Mouse (Mus musculus) CH12F3 (cell line): Measurements from ENCODE around the gene Stard9.
"Not testable (repeated sequence)": the region's sequence is repeated elsewhere in the genome, so short reads cannot be mapped to it uniquely, and the experiment has no call there.

ENCODE experiments used
- in situ Hi-C: fragments of 300-500 bp; cut with MboI; formaldehyde crosslinking; loops from 2 replicates; pipeline ENCODE4 v1.14.3; 2020; ENCODE audit warnings: low sequenced_read_pairs

Stard9 gene

GRCm38 (mm10) chr2:120652925-120653284 is 24.0 kb downstream of the Stard9 start:
- in situ Hi-C loops = no loop called here

DNA sequence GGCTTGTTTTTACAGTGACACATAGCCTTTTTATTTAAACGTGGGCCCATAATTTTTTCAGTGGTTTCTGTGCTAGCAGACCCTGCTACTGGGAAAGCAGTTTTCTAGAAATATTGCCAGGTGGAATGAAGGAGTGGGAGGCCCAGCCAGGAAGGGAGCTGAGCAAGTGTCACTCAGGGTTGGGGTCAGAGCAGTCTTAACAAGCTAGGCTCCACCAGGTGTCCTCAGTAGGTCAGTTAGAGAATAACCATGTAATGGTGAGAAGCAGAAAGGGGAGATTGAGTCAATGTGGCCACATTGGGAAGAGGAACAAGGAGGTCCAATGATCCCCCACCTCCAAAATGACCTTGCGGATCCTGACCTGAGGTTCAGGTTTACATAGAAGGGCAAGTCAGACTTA is 25.8 kb downstream of the Stard9 start:
- in situ Hi-C loops = no loop called here

DNA sequence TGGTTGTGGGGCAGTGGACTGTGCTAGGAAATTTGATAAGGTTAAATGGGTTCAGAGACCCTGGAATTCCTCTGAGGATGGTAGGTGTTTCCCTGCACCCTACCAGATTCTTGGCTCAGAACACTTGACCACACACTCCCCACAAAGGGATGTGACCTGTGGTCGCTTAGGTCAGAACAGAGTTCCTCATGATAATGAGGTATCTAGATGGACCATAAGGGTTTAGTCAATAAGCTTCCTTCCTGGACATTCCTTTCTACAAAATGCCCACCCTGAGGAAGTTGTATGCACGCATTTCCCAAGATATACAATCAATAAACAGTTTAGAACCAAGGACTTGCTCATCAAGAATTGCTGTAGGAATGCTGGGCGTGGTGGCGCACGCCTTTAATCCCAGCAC is 27.0 kb downstream of the Stard9 start:
- in situ Hi-C loops = no loop called here

GRCm38 (mm10) chr2:120656711-120657110 is 27.8 kb downstream of the Stard9 start:
- in situ Hi-C loops = no loop called here

- in situ Hi-C loops = no loop called here
Measured at GRCm38 (mm10) chr2:120658486-120658885, 29.6 kb downstream of the Stard9 start.

- in situ Hi-C loops = no loop called here
Measured at GRCm38 (mm10) chr2:120659318-120659717, 30.4 kb downstream of the Stard9 start.

DNA sequence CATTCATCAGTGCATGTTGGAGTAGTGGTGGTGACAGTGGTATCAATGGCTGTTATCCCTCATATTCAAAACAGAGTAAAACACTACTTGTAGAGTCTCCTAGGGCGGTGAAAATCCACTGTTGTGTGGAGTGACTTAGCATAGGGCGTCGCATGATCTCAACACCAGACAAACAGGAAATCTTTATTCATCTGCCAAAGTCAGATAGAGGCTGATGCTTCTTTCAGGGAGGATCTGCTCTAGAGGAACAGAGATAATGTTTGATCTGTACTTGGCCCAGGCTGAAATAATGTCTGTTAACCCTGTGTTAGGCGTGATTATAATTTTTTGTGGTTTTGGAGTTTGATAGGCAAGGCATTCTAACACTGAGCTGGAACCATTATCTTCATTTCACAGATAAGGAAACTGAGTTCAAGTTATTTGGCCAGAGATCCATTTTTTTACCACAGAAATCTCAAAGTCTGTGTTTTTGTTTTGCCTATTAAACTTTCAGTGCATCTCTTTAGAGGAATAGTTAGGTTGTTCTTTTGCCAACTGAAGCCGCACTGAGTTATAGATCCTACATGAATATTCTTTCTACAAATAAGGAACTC is 31.7 kb downstream of the Stard9 start:
- in situ Hi-C loops = no loop called here

GRCm38 (mm10) chr2:120662766-120663165 is 33.8 kb downstream of the Stard9 start:
- in situ Hi-C loops = no loop called here

DNA sequence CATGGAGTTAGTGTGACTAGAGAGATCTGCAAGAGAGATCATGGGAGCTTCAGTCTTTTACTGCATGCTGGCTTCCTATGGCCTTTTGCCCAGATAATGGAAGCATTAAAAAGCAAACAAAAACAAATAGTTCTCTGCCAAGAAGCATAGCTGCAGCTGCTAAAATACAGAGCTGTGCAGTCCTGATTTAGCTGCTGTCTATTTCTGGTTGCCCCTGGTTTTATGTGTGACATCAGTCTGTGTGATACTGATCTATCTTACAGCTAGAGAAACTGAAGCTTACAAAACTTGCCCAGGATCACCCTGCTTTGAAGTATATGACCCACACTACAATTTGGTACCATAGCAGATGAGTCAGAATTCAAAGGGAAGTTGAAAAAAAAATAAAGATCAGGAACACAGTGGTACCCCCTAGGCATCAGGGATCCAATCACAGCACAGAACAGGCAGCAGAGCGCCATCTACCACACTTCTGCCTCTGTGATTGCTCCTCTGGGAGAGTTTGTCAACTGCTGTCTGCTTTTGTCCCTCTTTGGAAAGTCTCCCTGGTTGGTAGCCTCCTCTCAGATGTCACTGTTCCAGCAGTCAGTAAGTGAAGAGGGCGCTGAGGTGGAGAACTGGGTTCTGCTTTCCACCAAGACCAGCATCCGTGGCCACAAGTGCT is 34.7 kb downstream of the Stard9 start:
- in situ Hi-C loops = no loop called here

DNA sequence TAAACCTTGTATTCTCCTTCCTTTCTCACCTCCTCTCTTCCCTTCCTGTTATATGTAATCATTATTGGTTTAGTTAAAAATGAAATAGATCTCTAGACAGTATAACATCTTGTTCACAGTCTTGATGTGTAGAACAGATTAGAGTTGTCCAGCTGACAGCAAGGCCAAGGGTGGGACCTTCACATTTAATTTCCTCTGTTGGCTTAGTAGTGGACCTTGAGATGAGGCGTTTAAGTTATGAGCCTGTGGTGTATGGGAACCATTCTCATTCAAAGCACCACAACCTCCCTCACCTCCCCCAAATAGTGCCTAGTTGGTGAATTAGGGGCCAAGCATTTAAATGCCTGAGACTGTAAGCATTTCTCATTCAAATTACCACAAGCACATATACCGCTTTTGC is 38.5 kb downstream of the Stard9 start:
- in situ Hi-C loops = no loop called here

DNA sequence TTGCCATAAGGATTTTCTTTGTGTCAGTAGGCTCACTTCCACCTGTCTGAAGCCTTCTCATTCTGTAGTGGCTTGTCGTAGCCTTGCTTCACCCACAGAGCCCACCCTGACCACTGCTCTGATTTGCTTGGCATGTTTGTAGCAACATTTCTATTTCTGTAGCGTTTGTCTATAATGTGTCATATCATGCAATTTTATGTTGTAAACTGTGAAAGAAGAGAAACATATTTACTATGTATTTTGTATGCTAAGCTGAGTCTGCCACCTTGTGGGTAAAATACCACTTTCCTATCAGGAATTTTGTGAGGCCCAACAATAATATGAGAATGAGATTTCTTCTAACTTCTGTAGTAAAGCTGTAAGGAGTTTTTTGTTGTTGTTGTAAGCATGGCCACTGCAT is 41.3 kb downstream of the Stard9 start:
- in situ Hi-C loops = no loop called here

DNA sequence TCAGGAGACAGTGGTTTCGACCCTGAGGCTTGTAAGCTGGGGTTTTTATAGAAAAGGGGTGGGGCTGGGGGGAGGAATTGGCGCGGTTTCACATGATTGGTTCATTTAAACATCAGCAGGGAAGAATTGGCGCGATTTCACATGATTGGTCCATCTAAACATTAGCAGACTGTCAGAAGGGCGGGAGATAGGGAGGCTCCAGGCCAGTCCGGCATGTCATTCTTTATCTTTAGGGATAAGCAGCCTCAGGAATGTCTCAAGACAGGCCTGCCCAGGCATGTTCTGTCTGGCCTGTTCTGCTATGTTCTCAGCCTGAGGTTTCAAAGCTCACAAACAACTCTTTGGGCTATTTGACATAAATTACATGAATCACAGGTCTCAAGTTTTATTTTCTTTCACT is 52.2 kb downstream of the Stard9 start:
- in situ Hi-C loops = not testable (repeated sequence)

- in situ Hi-C loops = no loop called here
Measured at GRCm38 (mm10) chr2:120697767-120698166, 68.8 kb downstream of the Stard9 start.

GRCm38 (mm10) chr2:120700379-120700885 is 71.5 kb downstream of the Stard9 start:
- in situ Hi-C loops = no loop called here

DNA sequence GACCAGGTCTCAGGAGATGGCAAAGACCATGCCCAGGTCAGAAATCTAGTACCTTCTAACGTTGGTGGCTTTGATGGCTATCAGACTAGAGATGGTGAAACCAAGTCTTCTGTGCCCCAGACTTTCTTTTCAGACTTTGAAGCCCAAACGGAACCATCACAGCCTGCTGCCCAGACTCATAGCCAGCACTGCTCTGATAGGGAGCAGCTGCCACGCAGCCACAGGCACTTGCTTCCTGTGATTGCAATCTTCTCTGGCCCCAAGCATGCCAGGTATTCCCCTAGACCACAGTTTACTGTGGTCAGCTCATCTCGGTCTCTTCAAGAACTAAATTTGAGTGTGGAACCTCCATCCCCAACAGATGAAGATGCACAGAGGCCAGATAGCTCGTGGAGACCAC is 73.8 kb downstream of the Stard9 start:
- in situ Hi-C loops = no loop called here

DNA sequence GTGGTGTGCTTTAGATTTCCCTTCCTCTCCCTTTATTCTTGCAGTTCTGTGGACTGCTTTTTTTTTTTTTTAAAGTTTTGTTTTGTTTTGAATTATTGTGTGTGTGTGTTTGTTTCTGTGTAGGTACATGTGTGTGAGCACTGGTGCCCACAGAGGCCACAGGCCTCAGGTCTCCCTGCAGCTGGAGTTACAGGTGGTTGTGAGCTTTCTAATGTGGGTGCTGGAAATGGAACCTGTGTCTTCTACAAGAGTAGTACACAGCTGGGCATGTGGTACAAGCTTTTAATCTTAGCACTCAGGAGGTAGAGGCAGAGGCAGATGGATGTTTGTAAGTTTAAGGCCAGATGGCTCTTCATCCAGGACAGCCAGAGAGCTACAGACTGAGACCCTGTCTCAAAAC is 78.1 kb downstream of the Stard9 start:
- in situ Hi-C loops = no loop called here

DNA sequence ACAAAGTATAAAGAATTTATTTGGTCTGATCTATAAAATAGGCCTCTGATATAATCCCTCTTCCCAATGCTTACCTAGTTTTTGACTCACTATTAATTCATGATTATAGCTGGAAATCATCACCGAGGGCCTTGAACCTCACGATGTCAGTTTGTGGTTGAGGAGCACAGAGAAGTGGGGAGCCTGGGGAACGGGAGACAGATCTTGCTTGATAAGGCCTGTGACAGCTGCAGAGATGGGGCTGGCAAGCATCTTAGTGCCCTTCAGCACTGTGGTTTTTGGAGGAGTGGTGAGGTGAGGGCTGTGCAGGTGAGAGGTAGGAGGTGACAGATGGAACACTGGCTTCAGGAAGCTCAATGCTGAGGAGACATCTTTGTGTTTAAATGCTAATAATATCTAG is 81.2 kb downstream of the Stard9 start:
- in situ Hi-C loops = no loop called here

DNA sequence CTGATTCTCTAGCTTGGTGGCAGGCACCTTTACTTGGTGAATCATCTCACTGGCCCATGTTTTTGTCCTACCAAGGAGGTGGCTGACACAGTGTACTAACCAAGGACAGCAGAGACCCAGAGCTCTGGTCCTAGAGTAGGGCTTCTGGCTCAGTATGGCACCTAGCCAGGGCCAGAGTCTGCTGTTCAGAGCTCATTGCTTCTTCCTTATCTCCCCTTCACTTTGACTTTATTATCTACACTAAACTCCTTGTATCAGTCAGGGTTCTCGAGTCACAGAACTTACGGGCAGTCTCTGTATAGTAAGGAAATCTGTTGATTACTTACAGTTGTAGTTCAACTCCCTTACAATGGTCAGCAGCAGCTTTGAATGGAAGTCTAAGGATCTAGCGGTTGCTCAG is 82.0 kb downstream of the Stard9 start:
- in situ Hi-C loops = no loop called here

DNA sequence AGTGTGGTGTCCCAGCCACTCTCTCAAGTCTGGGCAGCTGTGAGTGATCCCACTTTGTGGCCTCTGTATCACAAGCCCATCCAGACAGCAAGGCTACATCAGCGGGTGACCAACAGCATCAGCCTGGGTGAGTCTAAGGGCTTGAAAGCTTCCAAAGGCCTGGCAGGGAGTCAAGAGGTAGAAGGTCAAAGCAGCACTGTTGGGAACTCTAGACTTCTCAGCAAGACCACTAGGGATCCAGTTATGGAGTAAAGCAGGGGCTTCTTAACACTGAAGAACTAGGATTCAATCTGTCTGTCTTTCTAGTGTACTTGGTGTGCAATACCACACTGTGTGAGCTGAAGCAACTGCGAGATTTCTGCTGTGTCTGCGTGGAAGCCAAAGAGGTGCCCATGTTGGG is 84.5 kb downstream of the Stard9 start:
- in situ Hi-C loops = no loop called here

DNA sequence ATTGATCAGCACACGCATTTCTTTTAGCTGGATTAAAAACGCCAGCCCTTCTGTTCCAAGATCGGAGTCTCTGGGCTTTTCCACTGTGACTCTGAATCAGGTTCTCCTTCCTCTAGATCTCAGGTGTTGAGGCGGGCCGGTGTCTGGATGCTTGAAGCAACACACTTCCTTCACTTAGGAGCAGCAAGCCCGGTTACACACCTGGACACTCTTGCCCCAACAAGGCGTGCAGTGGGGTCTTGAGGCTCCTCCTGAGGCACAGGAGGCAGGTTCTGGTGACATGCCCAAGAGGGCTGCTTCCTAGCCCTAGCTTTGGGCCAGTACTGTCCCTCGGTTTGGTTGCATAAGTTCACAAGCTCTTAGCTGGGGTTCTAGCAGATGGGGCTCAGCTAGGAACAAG is 89.6 kb downstream of the Stard9 start:
- in situ Hi-C loops = no loop called here

GRCm38 (mm10) chr2:120720821-120721220 is 91.9 kb downstream of the Stard9 start:
- in situ Hi-C loops = no loop called here

GRCm38 (mm10) chr2:120721911-120722310 is 93.0 kb downstream of the Stard9 start:
- in situ Hi-C loops = no loop called here

- in situ Hi-C loops = no loop called here
Measured at GRCm38 (mm10) chr2:120722491-120722890, 93.6 kb downstream of the Stard9 start.
